In the genomic region with DNA sequence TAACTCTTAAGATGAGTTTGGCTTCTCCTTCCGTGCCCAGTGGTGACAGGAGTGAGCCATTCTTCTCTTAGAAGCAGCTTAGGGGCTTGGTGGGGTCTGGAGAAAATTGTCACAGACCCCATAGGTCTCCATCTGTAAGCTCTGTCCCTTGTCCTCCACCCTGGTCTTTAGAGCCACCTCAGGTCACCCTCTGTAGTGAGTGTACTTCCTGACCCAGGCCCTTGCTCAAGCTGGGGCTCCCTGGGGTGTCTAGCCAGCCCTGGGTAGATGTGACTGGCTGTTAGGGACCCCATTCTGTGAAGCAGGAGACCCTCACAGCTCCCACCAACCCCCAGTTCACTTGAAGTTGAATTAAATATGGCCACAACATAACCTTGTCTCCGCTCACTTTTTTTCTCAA, we compare ENCODE assay signal across 10 mouse cellular contexts.
"Had no signal": no experiment of that assay in that cellular context is flagged by ENCODE, and none has a peak within 500 bp of the region (broad histone marks: within the 10 kb centered on the region; RNA-seq: fewer than 3 reads in every experiment).

No protein-coding gene starts in this region.

- H3K9ac ChIP-seq: limb, embryonic 13.5 days; liver, embryonic 12.5 days; lung, embryonic 14.5 days; midbrain, embryonic 12.5 days; neural tube, embryonic 15.5 days had no signal

- H3K4me2 ChIP-seq: limb, embryonic 13.5 days; liver, embryonic 12.5 days; lung, embryonic 14.5 days; midbrain, embryonic 12.5 days; neural tube, embryonic 15.5 days had no signal

- H3K27me3 ChIP-seq: limb, embryonic 13.5 days; liver, embryonic 12.5 days; midbrain, embryonic 12.5 days; neural tube, embryonic 15.5 days had no signal

- DNase-seq: kidney, postnatal 14 days; left cerebral cortex, postnatal 4 days; lung, embryonic 14.5 days; lung, postnatal 10 days; right cerebral cortex, adult 18-20 months had no signal

- H3K4me3 ChIP-seq: limb, embryonic 13.5 days; liver, embryonic 12.5 days; midbrain, embryonic 12.5 days; neural tube, embryonic 15.5 days had no signal

- H3K27ac ChIP-seq: limb, embryonic 13.5 days; liver, embryonic 12.5 days; midbrain, embryonic 12.5 days; neural tube, embryonic 15.5 days had no signal

- ATAC-seq: midbrain, embryonic 16.5 days had no signal

- H3K9me3 ChIP-seq: neural tube, embryonic 15.5 days had no signal
